Mouse (Mus musculus): ENCODE measurements at regions not wholly inside any gene's neighbourhood (a gene's known extent, or its start where the extent isn't known, plus 50 kb on each side); places are given as distances from the start of the nearest gene placed in this dataset.

DNA sequence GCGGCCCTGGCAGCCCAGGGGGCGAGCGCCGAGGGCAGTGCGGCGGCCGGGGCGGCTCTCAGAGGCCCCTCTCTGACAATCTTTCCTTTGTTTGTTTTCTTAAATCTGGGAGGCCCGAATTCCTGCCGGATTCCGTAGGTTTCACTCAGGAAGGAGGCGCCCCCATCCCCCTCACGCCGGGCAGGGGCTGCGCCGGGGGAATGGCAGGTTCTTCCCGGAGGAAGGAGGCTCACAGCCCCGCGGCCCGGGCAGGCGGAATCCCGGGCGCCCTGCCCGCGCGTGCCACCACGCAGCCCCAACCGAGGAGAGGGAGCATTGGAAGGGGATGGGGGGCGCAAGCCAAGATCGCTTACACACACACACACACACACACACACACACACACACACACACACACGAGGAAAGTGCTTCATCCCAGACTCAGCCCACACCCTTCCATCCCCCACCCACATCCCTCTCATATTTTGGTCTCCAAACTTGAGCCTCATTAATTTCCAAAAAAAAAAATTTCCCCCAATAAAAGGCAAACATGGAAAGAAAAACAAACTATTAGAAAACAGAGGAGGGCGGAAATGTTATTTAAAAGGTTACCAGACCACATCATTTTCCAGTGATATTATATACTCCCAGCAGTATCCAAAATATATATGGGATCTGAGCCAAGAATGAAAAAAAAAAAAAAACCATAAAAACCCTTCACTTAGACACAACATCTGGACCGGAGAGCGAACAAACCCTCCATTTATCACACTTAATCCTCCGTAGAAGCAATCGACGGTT, 51.0 kb upstream of the Foxp4 start:
- TF ChIP-seq CTCF (conservative IDR thresholded peaks at IDR 0.05; ENCODE audit: insufficient read depth, insufficient read length, low read depth, low read length) (no peak), POLR2A (IDR thresholded peaks at IDR 0.05; ENCODE audit: low read depth, low read length) (no peak)

Measured in kidney, adult 2 months (tissue).